Mouse (Mus musculus) midbrain, embryonic 14.5 days (tissue): ENCODE measurements at regions not wholly inside any gene's neighbourhood (a gene's known extent, or its start where the extent isn't known, plus 50 kb on each side); places are given as distances from the start of the nearest gene placed in this dataset.

Experiments used
- ATAC-seq: fragments of 200-750 bp; cut with Nextera tagmentation; 2 replicates; pipeline ENCODE4 v1.8.0; 2017; ENCODE audit warnings: moderate number of reproducible peaks, moderate library complexity; ENCODE audit not compliant: low FRiP score, low TSS enrichment
- DNase-seq: peaks from one replicate; pipeline ENCODE4 v3.0.0-alpha.2; 2015
- H3K27ac ChIP-seq: fragments of 300-500 bp; sonication (generic); replicated peaks from 2 replicates; pipeline ENCODE4 v1.5.1; 2014; ENCODE audit warnings: mild to moderate bottlenecking, low read depth, low read length, moderate library complexity
- H3K27me3 ChIP-seq: fragments of 300-500 bp; sonication (generic); 2 replicates; pipeline ENCODE4 v1.6.1; 2014; ENCODE audit warnings: low read length, control low read depth, mixed read lengths; ENCODE audit not compliant: control insufficient read depth, insufficient read depth
- H3K36me3 ChIP-seq: fragments of 300-500 bp; sonication (generic); 2 replicates; pipeline ENCODE4 v1.6.1; 2014; ENCODE audit warnings: low read length, control low read depth; ENCODE audit not compliant: control insufficient read depth, insufficient read depth
- H3K4me1 ChIP-seq: fragments of 300-500 bp; sonication (generic); 2 replicates; pipeline ENCODE4 v1.6.1; 2014; ENCODE audit warnings: mild to moderate bottlenecking, antibody characterized with exemption, low read length, control low read depth; ENCODE audit not compliant: control insufficient read depth, insufficient read depth
- H3K4me2 ChIP-seq: fragments of 300-500 bp; sonication (generic); 2 replicates; pipeline ENCODE4 v1.6.1; 2014; ENCODE audit warnings: mild to moderate bottlenecking, low read length, moderate library complexity
- H3K4me3 ChIP-seq: fragments of 300-500 bp; sonication (generic); replicated peaks from 2 replicates; pipeline ENCODE4 v1.5.1; 2014; ENCODE audit warnings: low read depth, low read length
- H3K9ac ChIP-seq: fragments of 300-500 bp; sonication (generic); replicated peaks from 2 replicates; pipeline ENCODE4 v1.6.1; 2014; ENCODE audit warnings: mild to moderate bottlenecking, low read length, moderate library complexity
- H3K9me3 ChIP-seq: fragments of 300-500 bp; sonication (generic); 2 replicates; pipeline ENCODE4 v1.6.1; 2016; ENCODE audit warnings: low read length, control low read depth, mixed read lengths; ENCODE audit not compliant: control insufficient read depth
- WGBS: fragments of 180-500 bp; shearing (Covaris S2); extraction: QIAGEN DNeasy Blood & Tissue Kit; methylation state at CpG from one replicate; pipeline ENCODE4 v1.1.7; 2014; 5-methylcytosine and 5-hydroxymethylcytosine counted together

DNA sequence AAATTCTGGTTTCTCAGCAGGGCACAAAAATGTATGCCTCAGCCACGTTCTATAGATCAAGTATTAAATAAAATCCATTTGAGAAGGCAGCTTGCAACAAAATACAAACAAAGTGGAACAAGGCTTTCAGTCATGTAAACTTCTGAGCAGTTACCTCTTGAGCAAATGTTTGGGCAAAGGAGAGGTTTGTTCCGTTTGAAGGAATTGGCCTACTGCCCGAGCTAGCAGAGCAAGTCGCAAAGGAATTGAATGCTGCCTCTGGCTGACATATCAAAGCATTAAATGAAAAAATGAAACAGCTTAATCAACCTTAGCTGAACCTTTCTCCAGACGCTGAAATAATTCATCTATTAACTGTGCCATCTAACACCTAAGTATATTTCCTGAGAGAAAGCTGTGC, 369.5 kb upstream of the Chl1 start:
- peak; percentile 27 for DNase-seq
- ATAC-seq: no peak
- no peak overlapping the region for H3K9ac ChIP-seq
- WGBS: 75% methylated on average over 5 of the region's 5 CpGs
- no peak overlapping the region for H3K4me2 ChIP-seq
- no peaks in the 10 kb centered on the region for H3K4me1 ChIP-seq
- no peaks in the 10 kb centered on the region for H3K36me3 ChIP-seq
- H3K9me3 ChIP-seq: no peaks in the 10 kb centered on the region
- no peak overlapping the region for H3K4me3 ChIP-seq
- no peak overlapping the region for H3K27ac ChIP-seq
- no peaks in the 10 kb centered on the region for H3K27me3 ChIP-seq

DNA sequence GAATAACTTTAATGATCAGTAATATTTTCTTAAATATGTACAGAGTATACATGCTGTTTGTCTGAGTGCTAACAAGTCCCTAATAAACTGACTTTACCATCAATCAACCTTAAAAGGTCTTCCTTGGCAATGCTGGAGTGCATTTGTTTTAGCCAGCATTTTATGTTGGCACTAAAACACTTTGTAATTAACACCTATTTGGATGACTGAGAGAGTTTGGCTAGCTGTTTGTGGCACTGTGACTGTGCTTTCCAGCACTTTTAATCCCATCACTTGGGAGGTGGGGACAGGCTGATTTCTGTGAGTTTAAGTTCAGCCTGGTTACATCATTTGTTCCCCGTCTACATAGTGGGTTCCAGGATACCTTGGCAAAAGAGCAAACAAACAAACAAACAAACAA, 332.5 kb upstream of the Chl1 start:
- ATAC-seq (no peak), DNase-seq (no peak)
- Histone ChIP-seq H3K4me1 (no peaks in the 10 kb centered on the region), H3K4me2 (no peak overlapping the region), H3K36me3 (no peaks in the 10 kb centered on the region), H3K4me3 (no peak overlapping the region), H3K9ac (no peak overlapping the region), H3K27me3 (no peaks in the 10 kb centered on the region), H3K9me3 (no peaks in the 10 kb centered on the region), H3K27ac (no peak overlapping the region)
- WGBS: 82% methylated on average over 1 of the region's 1 CpGs

GRCm38 (mm10) chr6:103183355-103183754, 327.0 kb upstream of the Chl1 start:
- DNase-seq (no peak), ATAC-seq (no peak)
- Histone ChIP-seq H3K9me3 (no peaks in the 10 kb centered on the region), H3K4me1 (no peaks in the 10 kb centered on the region), H3K4me2 (no peak overlapping the region), H3K27me3 (no peaks in the 10 kb centered on the region), H3K27ac (no peak overlapping the region), H3K4me3 (no peak overlapping the region), H3K9ac (no peak overlapping the region), H3K36me3 (no peaks in the 10 kb centered on the region)

DNA sequence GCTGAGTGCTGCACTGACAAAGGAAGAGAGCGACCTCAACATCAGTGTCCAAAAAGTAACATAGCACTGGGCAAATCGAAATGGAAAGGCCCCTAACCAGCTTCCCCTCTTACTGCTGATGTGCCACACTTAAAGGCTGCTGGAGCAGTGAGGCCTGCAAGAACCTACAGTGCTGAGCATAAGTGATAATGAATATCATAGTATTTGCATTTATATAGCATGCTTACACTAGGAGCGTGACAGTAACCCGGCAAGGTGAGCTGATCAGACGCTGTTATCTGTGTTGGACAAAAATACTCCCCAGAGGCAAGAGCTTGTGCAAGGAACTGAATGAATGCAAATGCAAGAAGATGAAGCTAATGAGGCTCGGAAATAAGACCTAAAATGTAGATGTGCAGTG, 313.5 kb upstream of the Chl1 start:
- H3K4me2 ChIP-seq: no peak overlapping the region
- ATAC-seq: peak; percentile 37; the same call in 1 of the 2 replicates
- 62% methylated on average over 6 of the region's 6 CpGs for WGBS

DNA sequence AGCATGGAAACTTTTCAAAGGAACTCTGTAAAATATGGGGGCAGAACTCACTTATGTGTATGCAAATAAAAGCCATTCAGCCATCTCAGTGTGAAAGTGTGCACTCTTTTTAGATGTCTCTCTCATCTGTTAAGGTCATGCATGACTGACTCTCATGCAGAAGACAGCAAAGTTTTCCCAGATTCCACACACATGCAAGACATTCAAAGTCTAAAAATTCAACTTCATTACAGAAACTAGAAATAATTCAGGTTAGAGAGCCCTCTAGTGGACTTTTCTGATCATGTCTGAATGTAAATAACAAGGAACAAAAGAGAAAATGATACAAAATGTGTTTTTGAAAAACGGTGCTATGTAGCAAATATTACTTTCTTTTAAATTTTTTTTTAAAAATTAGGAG, 308.8 kb upstream of the Chl1 start:
- ATAC-seq: no peak
- peaks cover 4% of the 10 kb centered on the region; the same call in 1 of the 2 replicates for H3K4me1 ChIP-seq
- no peak overlapping the region for H3K9ac ChIP-seq
- no peak overlapping the region for H3K4me3 ChIP-seq
- no peaks in the 10 kb centered on the region for H3K9me3 ChIP-seq
- no peaks in the 10 kb centered on the region for H3K36me3 ChIP-seq
- WGBS: 10% methylated on average over 1 of the region's 1 CpGs
- no peak overlapping the region for H3K4me2 ChIP-seq
- DNase-seq: peak; percentile 90
- H3K27ac ChIP-seq: no peak overlapping the region
- H3K27me3 ChIP-seq: no peaks in the 10 kb centered on the region

More for the DNA sequence above, 313.5 kb upstream of the Chl1 start:
- Histone ChIP-seq H3K27ac (peak overlapping the region; percentile 57), H3K4me3 (no peak overlapping the region), H3K36me3 (no peaks in the 10 kb centered on the region), H3K27me3 (no peaks in the 10 kb centered on the region), H3K9ac (no peak overlapping the region), H3K4me1 (peaks cover 4% of the 10 kb centered on the region; the same call in 1 of the 2 replicates), H3K9me3 (no peaks in the 10 kb centered on the region)
- peak; percentile 49 for DNase-seq

GRCm38 (mm10) chr6:103209202-103209601, 301.2 kb upstream of the Chl1 start:
- ATAC-seq (no peak), DNase-seq (peak; percentile 46)

GRCm38 (mm10) chr6:103213160-103213559, 297.2 kb upstream of the Chl1 start:
- DNase-seq: peak; percentile 40
- Histone ChIP-seq H3K4me2 (no peak overlapping the region), H3K27ac (no peak overlapping the region), H3K4me3 (no peak overlapping the region), H3K36me3 (no peaks in the 10 kb centered on the region), H3K9me3 (no peaks in the 10 kb centered on the region), H3K27me3 (no peaks in the 10 kb centered on the region), H3K4me1 (no peaks in the 10 kb centered on the region), H3K9ac (no peak overlapping the region)
- ATAC-seq: peak; percentile 40; the same call in 1 of the 2 replicates
- WGBS: 65% methylated on average over 6 of the region's 6 CpGs

More at GRCm38 (mm10) chr6:103209202-103209601, 301.2 kb upstream of the Chl1 start:
- H3K27ac ChIP-seq: no peak overlapping the region
- H3K9ac ChIP-seq: no peak overlapping the region
- no peaks in the 10 kb centered on the region for H3K9me3 ChIP-seq
- H3K4me1 ChIP-seq: no peaks in the 10 kb centered on the region
- no peak overlapping the region for H3K4me2 ChIP-seq
- H3K36me3 ChIP-seq: no peaks in the 10 kb centered on the region
- no peaks in the 10 kb centered on the region for H3K27me3 ChIP-seq
- H3K4me3 ChIP-seq: no peak overlapping the region

DNA sequence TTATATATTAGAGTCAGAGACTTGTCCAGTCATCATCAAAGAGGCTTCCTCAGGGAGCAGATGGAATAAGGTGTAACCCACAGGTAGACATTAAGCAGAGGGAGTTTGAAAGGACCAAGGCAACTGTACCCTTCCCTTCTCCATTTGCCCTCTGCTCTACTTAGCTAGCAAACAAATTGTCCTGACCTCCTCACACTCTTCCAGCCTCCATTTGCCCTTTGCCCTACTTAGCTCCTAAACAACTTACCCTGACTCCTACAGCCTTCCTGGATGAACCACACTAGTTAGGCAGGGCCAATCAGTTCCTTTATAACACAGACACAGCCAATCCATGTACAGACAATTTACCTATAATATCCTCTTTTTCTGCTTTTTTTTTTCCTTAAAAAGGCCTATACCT, 273.5 kb upstream of the Chl1 start:
- H3K36me3 ChIP-seq: no peaks in the 10 kb centered on the region
- no peak for ATAC-seq
- no peaks in the 10 kb centered on the region for H3K9me3 ChIP-seq

DNA sequence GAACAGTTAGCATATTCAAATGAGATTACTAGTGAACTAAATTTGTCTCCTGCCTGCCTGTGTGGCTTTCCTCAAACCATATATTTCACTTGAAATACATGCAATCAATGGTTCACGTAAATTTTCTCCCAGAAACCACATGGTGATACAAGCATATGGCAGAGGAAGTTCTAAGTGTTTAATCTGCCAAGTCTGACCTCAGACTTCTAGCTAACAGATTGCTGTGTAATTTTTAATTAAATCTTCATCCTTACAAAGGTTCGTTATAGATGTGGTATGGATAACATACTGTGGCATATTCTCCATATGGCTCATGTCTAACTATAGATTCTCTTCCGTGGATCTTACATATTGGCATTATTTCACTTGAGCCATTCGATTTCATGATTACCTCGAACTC, 241.4 kb upstream of the Chl1 start:
- no peaks in the 10 kb centered on the region for H3K9me3 ChIP-seq
- DNase-seq (no peak), ATAC-seq (no peak)
- H3K27ac ChIP-seq: no peak overlapping the region
- no peaks in the 10 kb centered on the region for H3K4me1 ChIP-seq
- no peak overlapping the region for H3K4me2 ChIP-seq
- no peak overlapping the region for H3K4me3 ChIP-seq
- WGBS: 89% methylated on average over 5 of the region's 5 CpGs
- H3K27me3 ChIP-seq: no peaks in the 10 kb centered on the region
- no peak overlapping the region for H3K9ac ChIP-seq
- H3K36me3 ChIP-seq: no peaks in the 10 kb centered on the region

More for the DNA sequence above, 273.5 kb upstream of the Chl1 start:
- no peaks in the 10 kb centered on the region for H3K4me1 ChIP-seq
- H3K4me3 ChIP-seq: no peak overlapping the region
- H3K27me3 ChIP-seq: no peaks in the 10 kb centered on the region
- no peak for DNase-seq
- H3K9ac ChIP-seq: no peak overlapping the region
- H3K4me2 ChIP-seq: no peak overlapping the region
- no peak overlapping the region for H3K27ac ChIP-seq
